Mouse (Mus musculus) lung, embryonic 16.5 days (tissue): Measurements from ENCODE around the gene Gdf3. TPM values are rescaled to one million over a fixed set of nuclear protein-coding genes. Genes with fewer than 3 reads are reported as not detected.
"Not testable (repeated sequence)": the region's sequence is repeated elsewhere in the genome, so short reads cannot be mapped to it uniquely, and the experiment has no call there.

ENCODE experiments used
- ATAC-seq: fragments of 200-750 bp; cut with Nextera tagmentation; 2 replicates; pipeline ENCODE4 v1.8.0; 2017; ENCODE audit warnings: low read depth, mild to moderate bottlenecking, moderate library complexity
- H3K27ac ChIP-seq: fragments of 300-500 bp; sonication (generic); 2 replicates; pipeline ENCODE4 v1.5.1; 2014; ENCODE audit warnings: mild to moderate bottlenecking, control low read depth, low read length
- H3K27me3 ChIP-seq: fragments of 300-500 bp; sonication (generic); 2 replicates; pipeline ENCODE4 v1.6.1; 2014; ENCODE audit warnings: low read depth, low read length, mixed read lengths; ENCODE audit not compliant: control insufficient read depth, insufficient read depth
- H3K36me3 ChIP-seq: fragments of 300-500 bp; sonication (generic); 2 replicates; pipeline ENCODE4 v1.6.1; 2014; ENCODE audit warnings: low read length; ENCODE audit not compliant: control insufficient read depth, insufficient read depth
- H3K4me1 ChIP-seq: fragments of 300-500 bp; sonication (generic); replicated peaks from 2 replicates; pipeline ENCODE4 v1.6.1; 2014; ENCODE audit warnings: low read length, mixed read lengths; ENCODE audit not compliant: control insufficient read depth, insufficient read depth
- H3K4me2 ChIP-seq: fragments of 300-500 bp; sonication (generic); 2 replicates; pipeline ENCODE4 v1.6.1; 2014; ENCODE audit warnings: low read depth, low read length, control low read depth
- H3K4me3 ChIP-seq: fragments of 300-500 bp; sonication (generic); 2 replicates; pipeline ENCODE4 v1.5.1; 2014; ENCODE audit warnings: mild to moderate bottlenecking, low read length, control low read depth
- H3K9ac ChIP-seq: fragments of 300-500 bp; sonication (generic); 2 replicates; pipeline ENCODE4 v1.6.1; 2014; ENCODE audit warnings: low read length, control low read depth
- H3K9me3 ChIP-seq: fragments of 300-500 bp; sonication (generic); 2 replicates; pipeline ENCODE4 v1.6.1; 2016; ENCODE audit warnings: low read length; ENCODE audit not compliant: control insufficient read depth
- whole genome bisulfite sequencing: fragments of 180-500 bp; shearing (Covaris S2); extraction: QIAGEN DNeasy Blood & Tissue Kit; methylation state at CpG from one replicate; pipeline ENCODE4 v1.1.7; 2014; 5-methylcytosine and 5-hydroxymethylcytosine counted together
- polyA plus RNA-seq: library from polyadenylated mRNA; unstranded; fragments of >200 nt; fragmentation: Nextera tagmentation; extraction: Ambion mirVana; gene quantifications from 2 replicates; pipeline ENCODE4 v1.2.1, GENCODE M21; 2015

Gene Gdf3
- polyA plus RNA-seq = 0.06 TPM in 1 of 2 replicates, not detected in the other

DNA sequence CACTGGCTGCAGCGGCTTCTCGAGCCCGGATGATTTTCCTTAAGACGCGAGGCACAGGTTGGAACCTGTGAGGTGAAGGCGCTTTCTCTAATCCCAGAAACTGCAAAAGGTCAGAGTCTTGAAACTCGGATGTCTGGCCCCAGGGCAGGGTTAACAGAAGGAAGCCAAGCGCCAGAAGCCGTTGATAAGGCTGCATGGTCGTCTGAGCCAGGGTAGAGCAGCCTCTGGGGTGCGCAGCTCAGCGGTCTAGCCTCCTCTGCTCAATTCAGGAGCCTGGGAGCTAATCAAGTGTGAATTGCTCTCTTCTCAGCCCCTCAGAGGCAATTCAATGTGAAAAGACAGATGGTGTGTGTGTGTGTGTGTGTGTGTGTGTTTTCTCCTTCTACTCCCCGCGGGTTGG lies at the start of gene Gdf3:
Gene Gdf3, minus strand, starts transcription at position 317 of the 400 bp plus-strand sequence.
- Histone ChIP-seq H3K4me3 (no peak within 1 kb of the TSS), H3K9me3 (no peaks in the 10 kb centered on the region), H3K27me3 (no peaks in the 10 kb centered on the region), H3K4me1 (no peaks in the 10 kb centered on the region), H3K9ac (no peak within 1 kb of the TSS), H3K27ac (no peak within 1 kb of the TSS), H3K4me2 (no peak within 1 kb of the TSS), H3K36me3 (no peaks in the 10 kb centered on the region)
- WGBS = 28% methylated on average over 14 of the region's 14 CpGs
- ATAC-seq = no peak

GRCm38 (mm10) chr6:122659567-122659966 lies 49.7 kb upstream of the Gdf3 start:
- no peaks in the 10 kb centered on the region; the same call in 1 of the 2 replicates for H3K27me3 ChIP-seq
- H3K36me3 ChIP-seq = no peaks in the 10 kb centered on the region
- 12% methylated on average over 7 of the region's 7 CpGs for WGBS
- H3K27ac ChIP-seq = no peak overlapping the region
- peaks cover 5% of the 10 kb centered on the region; the same call in 1 of the 2 replicates for H3K4me1 ChIP-seq
- no peak overlapping the region for H3K9ac ChIP-seq
- H3K4me2 ChIP-seq = no peak overlapping the region
- no peaks in the 10 kb centered on the region for H3K9me3 ChIP-seq
- ATAC-seq = no peak
- no peak overlapping the region for H3K4me3 ChIP-seq

DNA sequence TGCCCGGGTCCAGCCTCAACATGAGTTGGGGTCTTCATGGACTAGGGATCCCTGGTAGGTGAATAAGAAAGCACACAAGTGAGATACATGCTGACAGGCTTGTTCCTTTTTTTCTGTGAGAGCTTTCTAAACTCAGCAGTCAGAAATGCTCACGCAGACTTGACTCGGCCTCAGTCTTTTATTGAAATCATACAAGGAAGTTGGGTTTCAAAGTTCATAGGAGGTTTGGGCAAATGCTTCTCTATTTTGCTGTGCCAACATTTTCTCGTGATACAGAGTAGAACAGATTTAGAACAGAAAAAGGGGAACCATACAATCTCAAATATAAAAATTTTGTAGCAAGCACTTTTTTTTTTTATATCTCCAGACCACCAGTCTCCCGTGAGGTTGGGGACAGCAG lies 47.7 kb upstream of the Gdf3 start:
- no peak overlapping the region for H3K9ac ChIP-seq
- H3K9me3 ChIP-seq = no peaks in the 10 kb centered on the region
- H3K36me3 ChIP-seq = no peaks in the 10 kb centered on the region
- no peak for ATAC-seq
- no peak overlapping the region for H3K4me2 ChIP-seq
- no peak overlapping the region for H3K27ac ChIP-seq
- no peaks in the 10 kb centered on the region; the same call in 1 of the 2 replicates for H3K27me3 ChIP-seq
- H3K4me1 ChIP-seq = no peaks in the 10 kb centered on the region; the same call in 1 of the 2 replicates
- no peak overlapping the region for H3K4me3 ChIP-seq
- 73% methylated on average over 5 of the region's 5 CpGs for whole genome bisulfite sequencing

GRCm38 (mm10) chr6:122654301-122654700 lies 44.4 kb upstream of the Gdf3 start:
- Histone ChIP-seq H3K4me2 (no peak overlapping the region), H3K4me3 (no peak overlapping the region), H3K27me3 (no peaks in the 10 kb centered on the region), H3K4me1 (no peaks in the 10 kb centered on the region), H3K9me3 (no peaks in the 10 kb centered on the region), H3K9ac (no peak overlapping the region), H3K27ac (no peak overlapping the region), H3K36me3 (no peaks in the 10 kb centered on the region)
- ATAC-seq = no peak
- 72% methylated on average over 6 of the region's 6 CpGs for WGBS

DNA sequence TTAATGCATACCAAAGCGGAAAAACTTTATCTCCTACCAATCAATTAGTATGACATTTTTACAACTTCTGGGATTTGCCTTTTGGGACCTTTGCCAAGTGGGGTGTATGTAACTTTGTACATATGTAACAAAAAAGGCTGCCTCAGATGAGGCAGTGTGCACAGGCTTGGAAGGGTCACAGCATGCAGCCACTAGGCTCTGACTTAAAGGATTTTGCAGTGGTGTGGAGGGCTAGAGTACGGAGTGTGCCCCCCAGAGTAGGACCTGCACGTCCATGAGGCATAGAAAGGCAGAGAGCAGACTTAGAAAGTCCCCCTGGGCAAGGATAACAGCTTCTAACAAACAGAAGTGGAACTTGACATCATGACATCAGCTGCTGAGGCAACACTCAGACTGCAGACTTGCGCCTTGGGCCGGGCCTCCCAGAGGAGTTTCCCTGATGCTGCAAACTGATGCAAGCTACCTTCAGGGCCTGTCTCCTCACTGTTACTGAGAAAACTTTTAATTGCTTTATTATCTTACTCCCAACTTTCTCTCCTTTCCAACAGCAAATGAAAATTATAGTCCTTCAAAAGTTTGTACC lies 40.6 kb upstream of the Gdf3 start:
- Histone ChIP-seq H3K9ac (no peak overlapping the region), H3K36me3 (no peaks in the 10 kb centered on the region), H3K27me3 (no peaks in the 10 kb centered on the region), H3K4me3 (no peak overlapping the region), H3K4me1 (no peaks in the 10 kb centered on the region), H3K9me3 (no peaks in the 10 kb centered on the region), H3K27ac (no peak overlapping the region), H3K4me2 (no peak overlapping the region)
- WGBS = 59% methylated on average over 5 of the region's 5 CpGs
- no peak for ATAC-seq

GRCm38 (mm10) chr6:122649903-122650302 lies 40.0 kb upstream of the Gdf3 start:
- H3K9ac ChIP-seq = no peak overlapping the region
- H3K4me1 ChIP-seq = no peaks in the 10 kb centered on the region
- no peaks in the 10 kb centered on the region for H3K36me3 ChIP-seq
- H3K27ac ChIP-seq = no peak overlapping the region
- H3K4me3 ChIP-seq = no peak overlapping the region
- no peak for ATAC-seq
- 76% methylated on average over 3 of the region's 3 CpGs for WGBS
- H3K27me3 ChIP-seq = no peaks in the 10 kb centered on the region
- no peaks in the 10 kb centered on the region for H3K9me3 ChIP-seq
- H3K4me2 ChIP-seq = no peak overlapping the region

DNA sequence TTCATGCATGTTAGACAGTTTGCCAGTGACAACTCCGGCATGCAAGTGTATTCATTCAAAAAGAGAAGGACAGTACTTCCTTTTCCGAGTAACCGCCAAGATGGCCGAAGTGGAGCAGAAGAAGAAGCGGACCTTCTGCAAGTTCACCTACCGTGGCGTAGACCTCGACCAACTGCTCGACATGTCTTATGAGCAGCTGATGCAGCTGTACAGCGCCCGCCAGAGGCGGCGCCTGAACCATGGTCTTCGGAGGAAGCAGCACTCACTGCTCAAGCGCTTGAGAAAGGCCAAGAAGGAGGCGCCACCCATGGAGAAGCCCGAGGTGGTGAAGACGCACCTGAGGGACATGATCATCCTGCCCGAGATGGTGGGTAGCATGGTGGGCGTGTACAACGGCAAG lies 34.3 kb upstream of the Gdf3 start:
- not testable (repeated sequence) for H3K27me3 ChIP-seq, H3K27ac ChIP-seq, H3K9me3 ChIP-seq, H3K4me1 ChIP-seq, H3K4me2 ChIP-seq, H3K4me3 ChIP-seq, ATAC-seq, H3K36me3 ChIP-seq, H3K9ac ChIP-seq
- 89% methylated on average over 21 of the region's 21 CpGs for WGBS

DNA sequence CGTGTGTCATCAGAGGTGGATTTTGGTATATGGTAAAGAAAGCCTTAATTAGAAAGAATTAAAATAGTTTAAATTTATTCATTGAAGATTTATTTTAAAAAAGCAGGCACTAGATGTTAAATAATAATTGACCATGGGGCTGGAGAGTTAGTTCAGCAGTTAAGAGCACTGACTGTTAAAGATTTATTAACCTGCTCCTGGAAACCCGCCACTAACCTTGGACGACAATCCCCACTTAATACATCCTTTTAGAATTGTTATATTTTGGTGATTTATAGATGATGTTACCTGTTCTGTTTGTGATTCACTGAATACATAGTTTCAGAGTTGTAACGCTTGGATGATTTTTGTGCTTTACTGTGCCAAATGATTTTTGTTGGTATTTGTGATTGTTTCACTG lies 27.7 kb upstream of the Gdf3 start:
- H3K36me3 ChIP-seq, H3K4me1 ChIP-seq, ATAC-seq, H3K27me3 ChIP-seq, H3K27ac ChIP-seq, H3K4me3 ChIP-seq, H3K9me3 ChIP-seq, H3K9ac ChIP-seq, H3K4me2 ChIP-seq: not testable (repeated sequence)
- 69% methylated on average over 4 of the region's 4 CpGs for WGBS

DNA sequence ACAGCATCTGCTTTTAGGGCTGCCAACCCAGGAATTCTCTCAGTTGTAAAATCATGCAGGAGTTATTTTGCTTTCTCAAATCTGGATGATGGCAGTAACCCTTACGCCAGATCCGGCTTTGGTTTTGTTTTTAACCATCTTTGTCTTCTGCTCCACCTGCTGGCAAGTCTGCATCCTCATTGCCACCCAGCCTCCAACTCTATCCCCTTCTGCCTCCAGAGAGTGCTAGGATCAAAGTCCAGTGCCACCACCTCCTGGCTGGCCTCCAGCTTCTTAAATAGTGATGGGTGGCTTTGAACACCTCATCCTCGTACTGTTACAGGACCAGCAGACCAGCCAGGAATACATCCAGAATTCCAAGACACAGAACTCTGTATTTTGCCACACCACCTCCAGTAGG lies 26.8 kb upstream of the Gdf3 start:
- no peak overlapping the region for H3K4me3 ChIP-seq
- no peaks in the 10 kb centered on the region for H3K9me3 ChIP-seq
- no peak overlapping the region for H3K9ac ChIP-seq
- WGBS = 73% methylated on average over 3 of the region's 3 CpGs
- H3K4me2 ChIP-seq = no peak overlapping the region
- no peaks in the 10 kb centered on the region for H3K27me3 ChIP-seq
- no peaks in the 10 kb centered on the region for H3K4me1 ChIP-seq
- no peak for ATAC-seq
- H3K36me3 ChIP-seq = no peaks in the 10 kb centered on the region
- H3K27ac ChIP-seq = no peak overlapping the region

DNA sequence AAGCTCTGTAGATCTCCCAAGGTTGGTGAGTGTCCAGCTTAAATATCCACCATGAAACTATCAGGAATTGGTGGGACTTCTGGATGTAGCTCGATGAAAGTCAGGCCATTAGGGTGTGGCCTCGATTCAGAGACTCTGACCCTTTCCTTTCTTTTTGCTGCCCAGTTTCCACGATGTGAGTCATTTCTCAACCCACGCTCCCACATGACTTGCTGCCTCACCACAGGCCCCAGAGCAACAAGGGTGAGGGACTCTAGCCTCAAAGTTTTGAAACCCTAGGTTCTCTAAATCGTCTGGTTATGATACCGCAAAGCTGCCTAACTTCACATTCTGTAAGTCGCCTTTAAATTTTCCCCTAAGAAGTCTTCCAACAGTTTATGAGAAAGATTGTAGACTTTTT lies 25.4 kb upstream of the Gdf3 start:
- H3K27ac ChIP-seq = no peak overlapping the region
- H3K4me2 ChIP-seq = no peak overlapping the region
- H3K27me3 ChIP-seq = no peaks in the 10 kb centered on the region
- no peaks in the 10 kb centered on the region for H3K9me3 ChIP-seq
- H3K36me3 ChIP-seq = no peaks in the 10 kb centered on the region
- 79% methylated on average over 7 of the region's 7 CpGs for WGBS
- H3K4me3 ChIP-seq = no peak overlapping the region
- no peaks in the 10 kb centered on the region for H3K4me1 ChIP-seq
- H3K9ac ChIP-seq = no peak overlapping the region
- no peak for ATAC-seq
